Mouse (Mus musculus): Measurements from ENCODE around the gene Mpnd. TPM values are rescaled to one million over a fixed set of nuclear protein-coding genes. Genes with fewer than 3 reads are reported as not detected.

Gene Mpnd
- polyA plus RNA-seq, 1 experiment: 51.1 TPM

DNA sequence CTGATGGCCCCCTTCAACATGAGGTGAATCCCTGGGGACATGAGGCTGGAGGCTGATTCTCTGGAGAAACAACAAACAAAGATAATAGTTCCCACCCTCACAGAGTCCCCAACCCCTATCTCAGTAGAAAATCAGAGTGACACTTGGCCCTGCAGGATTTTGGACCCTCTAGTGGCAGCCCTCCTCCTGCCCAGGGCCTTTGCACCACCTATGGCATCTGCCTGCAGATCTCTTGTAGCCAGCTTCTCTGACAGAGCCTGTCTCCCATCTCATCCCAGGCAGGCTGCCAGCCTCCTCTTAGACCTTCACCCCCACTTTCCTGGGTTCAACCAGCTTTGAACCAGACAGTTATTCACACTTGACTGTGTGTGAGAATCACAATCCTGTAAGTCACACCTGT is 44.7 kb upstream of the Mpnd start:
- Histone ChIP-seq H3K27ac (ENCODE audit: insufficient read depth, low read length) (no peak overlapping the region), H3K4me3 (ENCODE audit: insufficient read depth, low read length) (no peak overlapping the region), H3K4me1 (ENCODE audit: control insufficient read depth, insufficient read depth, low read length) (peaks cover 5% of the 10 kb centered on the region; the same call in 1 of the 2 replicates)
- no peak for TF ChIP-seq POLR2A (IDR thresholded peaks at IDR 0.05; ENCODE audit: low read depth, low read length)
- TF ChIP-seq CTCF (IDR thresholded peaks at IDR 0.05; ENCODE audit: borderline replicate concordance, insufficient read depth, low read length): no peak

- Histone ChIP-seq H3K4me3 (ENCODE audit: insufficient read depth, low read length) (no peak overlapping the region), H3K4me1 (ENCODE audit: control insufficient read depth, insufficient read depth, low read length) (peaks cover 5% of the 10 kb centered on the region; the same call in 1 of the 2 replicates), H3K27ac (ENCODE audit: insufficient read depth, low read length) (no peak overlapping the region)
- TF ChIP-seq POLR2A (IDR thresholded peaks at IDR 0.05; ENCODE audit: low read depth, low read length) (no peak), CTCF (IDR thresholded peaks at IDR 0.05; ENCODE audit: borderline replicate concordance, insufficient read depth, low read length) (no peak)
Observed at GRCm38 (mm10) chr17:55961631-55962030, 43.9 kb upstream of the Mpnd start.

- H3K4me1 ChIP-seq (ENCODE audit: control insufficient read depth, insufficient read depth, low read length): peaks cover 5% of the 10 kb centered on the region; the same call in 1 of the 2 replicates
- TF ChIP-seq CTCF (IDR thresholded peaks at IDR 0.05; ENCODE audit: borderline replicate concordance, insufficient read depth, low read length) (no peak), POLR2A (IDR thresholded peaks at IDR 0.05; ENCODE audit: low read depth, low read length) (no peak)
- H3K4me3 ChIP-seq (ENCODE audit: insufficient read depth, low read length): no peak overlapping the region
- no peak overlapping the region for H3K27ac ChIP-seq (ENCODE audit: insufficient read depth, low read length)
Observed at GRCm38 (mm10) chr17:55963171-55963570, 42.3 kb upstream of the Mpnd start.

DNA sequence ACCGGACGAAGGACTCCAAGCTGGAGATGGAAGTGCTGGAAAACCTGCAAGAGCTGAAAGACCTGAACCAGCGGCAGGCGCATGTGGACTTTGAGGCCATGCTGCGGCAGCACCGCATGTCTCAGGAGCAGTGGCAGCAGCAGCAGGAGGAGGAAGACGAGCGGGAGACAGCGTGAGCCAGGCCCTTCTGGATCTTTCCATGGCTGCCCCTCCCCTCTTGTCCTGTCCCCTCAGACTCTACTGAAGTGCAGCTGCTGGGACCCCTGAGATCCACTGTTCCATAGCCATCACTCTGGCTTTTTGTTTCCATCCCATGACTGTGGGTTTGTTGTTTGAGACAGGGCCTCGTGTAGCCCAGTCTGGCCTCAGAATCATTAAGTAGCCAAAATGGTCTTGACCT is 41.0 kb upstream of the Mpnd start:
- TF ChIP-seq CTCF (IDR thresholded peaks at IDR 0.05; ENCODE audit: borderline replicate concordance, insufficient read depth, low read length) (no peak), POLR2A (IDR thresholded peaks at IDR 0.05; ENCODE audit: low read depth, low read length) (no peak)
- Histone ChIP-seq H3K4me3 (ENCODE audit: insufficient read depth, low read length) (no peak overlapping the region), H3K27ac (ENCODE audit: insufficient read depth, low read length) (no peak overlapping the region), H3K4me1 (ENCODE audit: control insufficient read depth, insufficient read depth, low read length) (peaks cover 5% of the 10 kb centered on the region; the same call in 1 of the 2 replicates)

- Histone ChIP-seq H3K27ac (ENCODE audit: insufficient read depth, low read length) (no peak overlapping the region), H3K4me3 (ENCODE audit: insufficient read depth, low read length) (no peak overlapping the region), H3K4me1 (ENCODE audit: control insufficient read depth, insufficient read depth, low read length) (0 out of 2 replicates have a peak, but pooled peaks cover 2% of the 10 kb centered on the region)
- TF ChIP-seq CTCF (IDR thresholded peaks at IDR 0.05; ENCODE audit: borderline replicate concordance, insufficient read depth, low read length) (no peak), POLR2A (IDR thresholded peaks at IDR 0.05; ENCODE audit: low read depth, low read length) (no peak)
Observed at GRCm38 (mm10) chr17:55964996-55965395, 40.5 kb upstream of the Mpnd start.

GRCm38 (mm10) chr17:55967186-55967585 is 38.3 kb upstream of the Mpnd start:
- Histone ChIP-seq H3K4me1 (ENCODE audit: control insufficient read depth, insufficient read depth, low read length) (no peaks in the 10 kb centered on the region), H3K4me3 (ENCODE audit: insufficient read depth, low read length) (no peak overlapping the region), H3K27ac (ENCODE audit: insufficient read depth, low read length) (no peak overlapping the region)
- no peak for TF ChIP-seq CTCF (IDR thresholded peaks at IDR 0.05; ENCODE audit: borderline replicate concordance, insufficient read depth, low read length)
- TF ChIP-seq POLR2A (IDR thresholded peaks at IDR 0.05; ENCODE audit: low read depth, low read length): no peak

GRCm38 (mm10) chr17:55968210-55968609 is 37.3 kb upstream of the Mpnd start:
- H3K4me3 ChIP-seq (ENCODE audit: insufficient read depth, low read length): no peak overlapping the region
- no peak overlapping the region for H3K27ac ChIP-seq (ENCODE audit: insufficient read depth, low read length)
- no peak for TF ChIP-seq CTCF (IDR thresholded peaks at IDR 0.05; ENCODE audit: borderline replicate concordance, insufficient read depth, low read length)
- no peaks in the 10 kb centered on the region for H3K4me1 ChIP-seq (ENCODE audit: control insufficient read depth, insufficient read depth, low read length)

DNA sequence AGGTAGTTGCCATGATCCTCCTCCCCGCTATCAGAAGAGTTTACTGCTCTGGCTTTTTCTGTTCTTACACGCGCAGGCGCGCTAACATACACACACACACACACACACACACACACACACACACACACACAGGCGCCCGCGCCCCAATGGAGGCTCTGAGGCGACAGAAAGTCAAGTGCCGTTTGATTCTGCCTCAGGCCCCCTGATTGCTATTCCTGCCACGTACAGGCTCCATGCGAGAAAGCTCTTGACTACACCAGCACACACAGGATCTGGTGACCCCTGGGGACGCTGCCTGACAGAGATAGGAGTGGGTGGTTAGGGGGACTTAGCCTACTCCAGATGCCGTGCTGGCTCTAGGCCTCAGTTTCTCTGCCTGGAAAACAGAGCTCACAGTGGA is 36.0 kb upstream of the Mpnd start:
- H3K4me1 ChIP-seq (ENCODE audit: control insufficient read depth, insufficient read depth, low read length): no peaks in the 10 kb centered on the region
- H3K4me3 ChIP-seq (ENCODE audit: insufficient read depth, low read length): no peak overlapping the region
- TF ChIP-seq POLR2A (IDR thresholded peaks at IDR 0.05; ENCODE audit: low read depth, low read length) (no peak), CTCF (IDR thresholded peaks at IDR 0.05; ENCODE audit: borderline replicate concordance, insufficient read depth, low read length) (no peak)
- no peak overlapping the region for H3K27ac ChIP-seq (ENCODE audit: insufficient read depth, low read length)

DNA sequence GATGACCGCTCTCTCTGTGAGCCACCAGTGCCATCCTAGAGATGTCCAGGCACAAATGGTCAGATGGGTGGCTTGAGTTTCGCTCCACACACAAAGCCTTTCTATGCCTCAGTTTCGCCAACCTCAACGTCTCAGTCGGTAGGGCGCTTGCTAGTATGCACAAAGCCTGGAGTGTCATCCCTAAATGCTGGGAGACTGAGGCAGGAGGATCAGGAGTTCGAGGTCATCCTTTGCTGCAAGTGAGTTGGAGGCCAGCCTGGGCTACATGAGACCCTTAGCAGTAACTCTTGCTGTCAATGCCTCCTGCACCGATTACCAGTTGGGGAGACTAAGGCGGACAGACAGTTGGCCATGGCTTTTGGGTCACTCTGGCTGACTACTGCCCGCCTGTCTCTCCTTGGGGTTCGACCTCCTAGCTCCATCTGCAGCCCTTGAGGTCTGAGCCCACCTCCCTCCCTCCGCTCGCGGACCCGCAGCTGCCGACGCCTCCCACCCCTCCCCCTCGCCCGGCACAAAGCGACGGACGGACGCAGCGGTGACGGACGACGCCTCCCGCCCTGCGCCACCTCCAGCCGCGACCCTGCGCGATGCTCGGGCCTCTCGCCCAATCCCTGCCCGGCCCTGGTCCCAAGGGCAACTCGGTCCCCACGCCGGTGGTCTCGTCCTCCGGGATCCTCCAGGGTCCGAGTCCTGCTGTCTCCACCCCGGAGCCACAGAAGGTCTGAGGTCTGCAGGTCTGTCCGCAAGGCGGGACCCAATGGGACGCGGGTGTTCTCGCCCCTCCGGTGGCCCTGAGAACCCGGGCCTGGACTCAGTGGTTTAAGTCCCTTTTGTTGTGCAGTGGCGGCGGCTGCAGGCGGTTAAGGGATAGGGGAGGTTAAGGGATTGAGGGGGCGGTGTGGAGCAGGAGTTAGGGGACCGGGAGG is 35.3 kb upstream of the Mpnd start, which contains the start of gene Shd:
TSS of gene Shd (plus strand) at position 502 of the 926 bp plus-strand sequence.
- H3K4me1 ChIP-seq (ENCODE audit: control insufficient read depth, insufficient read depth, low read length): no peaks in the 10 kb centered on the region
- no peak for TF ChIP-seq CTCF (IDR thresholded peaks at IDR 0.05; ENCODE audit: borderline replicate concordance, insufficient read depth, low read length)
- no peak for TF ChIP-seq POLR2A (IDR thresholded peaks at IDR 0.05; ENCODE audit: low read depth, low read length)
- peak within 1 kb of the TSS; percentile 4; the same call in 1 of the 2 replicates for H3K4me3 ChIP-seq (ENCODE audit: insufficient read depth, low read length)
- H3K27ac ChIP-seq (ENCODE audit: insufficient read depth, low read length): no peak within 1 kb of the TSS

- H3K27ac ChIP-seq (ENCODE audit: insufficient read depth, low read length): no peak overlapping the region
- TF ChIP-seq POLR2A (IDR thresholded peaks at IDR 0.05; ENCODE audit: low read depth, low read length): no peak
- TF ChIP-seq CTCF (IDR thresholded peaks at IDR 0.05; ENCODE audit: borderline replicate concordance, insufficient read depth, low read length): no peak
Observed at GRCm38 (mm10) chr17:55971453-55971852, 34.1 kb upstream of the Mpnd start.

More at GRCm38 (mm10) chr17:55971453-55971852, 34.1 kb upstream of the Mpnd start:
- no peak overlapping the region for H3K4me3 ChIP-seq (ENCODE audit: insufficient read depth, low read length)
- no peaks in the 10 kb centered on the region for H3K4me1 ChIP-seq (ENCODE audit: control insufficient read depth, insufficient read depth, low read length)
